Mouse (Mus musculus): ENCODE measurements around the gene Fam186b.
A peak's percentile ranks its signal among the peaks of the same experiment; 100 is the strongest.

Gene Fam186b

DNA sequence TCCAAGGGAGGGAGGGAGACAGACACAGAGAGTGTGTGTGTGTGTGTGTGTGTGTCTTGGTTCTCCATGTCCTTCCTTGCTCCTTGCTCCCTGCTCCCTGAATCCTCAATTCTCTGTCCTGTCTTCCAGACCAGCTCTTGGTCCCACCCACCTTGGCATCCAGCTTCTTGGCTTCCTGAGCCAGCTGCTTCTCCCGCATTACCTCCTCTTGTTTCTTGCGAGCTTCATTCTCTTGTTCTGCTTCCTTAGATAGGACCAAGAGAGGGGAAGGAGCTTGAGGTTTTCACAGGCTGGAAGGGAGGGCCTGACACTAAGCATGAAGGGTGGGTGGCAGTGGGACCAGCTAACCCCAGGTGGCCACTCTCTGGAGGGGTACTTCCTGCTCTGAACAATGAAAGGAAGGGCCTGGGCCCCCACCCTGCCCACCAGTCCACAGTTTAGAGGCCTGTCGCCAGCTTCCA lies 23.8 kb upstream of the Fam186b start:
- DNase-seq = no peak

DNA sequence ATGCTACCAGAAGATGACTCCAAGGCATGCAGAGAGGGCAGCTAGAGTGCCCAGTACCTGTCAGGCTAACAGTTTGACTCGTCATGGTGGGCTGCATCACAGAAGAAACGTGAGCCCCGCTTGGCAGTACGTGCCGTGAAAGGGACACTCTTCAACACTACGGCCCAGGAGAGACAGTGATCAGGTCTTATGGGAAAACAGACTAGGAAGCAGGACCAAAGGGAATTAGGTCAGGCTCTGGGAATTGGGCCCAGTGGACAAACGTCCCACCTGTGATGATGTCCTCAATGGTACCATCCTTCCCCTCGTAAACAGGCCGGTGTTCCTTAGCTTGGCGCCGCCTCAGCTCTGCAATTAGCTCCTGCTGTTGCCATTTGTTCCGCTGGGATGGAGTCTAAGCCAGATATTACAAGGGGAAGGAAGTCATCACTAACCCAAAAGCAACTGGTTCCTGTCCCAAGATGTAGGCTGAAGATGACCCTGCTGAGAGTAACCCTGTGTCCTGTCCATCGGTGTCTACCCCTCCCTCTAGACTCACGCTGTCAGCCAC lies 23.2 kb upstream of the Fam186b start:
- DNase-seq = no peak

DNA sequence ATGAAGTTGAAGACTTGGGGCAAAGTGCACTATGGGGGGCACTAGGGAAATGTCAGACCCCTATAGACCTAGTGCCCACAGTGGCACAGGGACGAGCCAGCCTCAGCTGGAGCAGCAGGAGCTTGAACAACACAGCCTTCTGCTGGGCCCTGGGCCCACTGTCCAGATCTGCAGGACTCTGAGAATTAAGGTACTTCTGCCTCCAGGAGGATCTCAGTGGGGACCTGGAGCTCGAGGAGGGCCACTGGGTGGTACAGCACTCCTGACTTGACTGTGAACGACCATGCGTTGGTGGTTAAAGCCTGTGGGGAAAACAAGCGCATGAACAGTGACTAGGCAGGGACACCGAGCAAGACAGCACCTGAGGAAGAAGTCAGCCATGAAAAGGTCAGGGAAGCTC lies 22.4 kb upstream of the Fam186b start:
- DNase-seq = no peak

DNA sequence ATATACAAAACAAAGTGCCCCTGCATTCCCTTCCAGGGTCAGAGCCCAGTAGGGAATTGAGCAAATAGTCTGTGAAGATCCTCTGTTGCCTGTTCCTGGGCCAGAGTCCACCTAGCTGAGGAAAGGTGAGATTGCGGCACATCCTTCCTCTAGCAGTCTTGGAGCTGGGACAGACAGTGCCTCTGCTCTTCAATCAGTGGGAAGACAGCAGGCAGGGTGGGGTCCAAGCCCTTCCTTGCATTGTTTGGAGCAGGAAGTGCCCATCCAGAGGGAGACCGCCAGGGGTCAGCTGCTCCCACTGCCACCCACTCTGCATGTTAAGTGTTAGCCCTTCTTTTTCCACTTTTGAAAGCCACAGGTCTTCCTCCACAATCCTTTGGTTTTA lies 21.6 kb upstream of the Fam186b start:
- no peak for DNase-seq

DNA sequence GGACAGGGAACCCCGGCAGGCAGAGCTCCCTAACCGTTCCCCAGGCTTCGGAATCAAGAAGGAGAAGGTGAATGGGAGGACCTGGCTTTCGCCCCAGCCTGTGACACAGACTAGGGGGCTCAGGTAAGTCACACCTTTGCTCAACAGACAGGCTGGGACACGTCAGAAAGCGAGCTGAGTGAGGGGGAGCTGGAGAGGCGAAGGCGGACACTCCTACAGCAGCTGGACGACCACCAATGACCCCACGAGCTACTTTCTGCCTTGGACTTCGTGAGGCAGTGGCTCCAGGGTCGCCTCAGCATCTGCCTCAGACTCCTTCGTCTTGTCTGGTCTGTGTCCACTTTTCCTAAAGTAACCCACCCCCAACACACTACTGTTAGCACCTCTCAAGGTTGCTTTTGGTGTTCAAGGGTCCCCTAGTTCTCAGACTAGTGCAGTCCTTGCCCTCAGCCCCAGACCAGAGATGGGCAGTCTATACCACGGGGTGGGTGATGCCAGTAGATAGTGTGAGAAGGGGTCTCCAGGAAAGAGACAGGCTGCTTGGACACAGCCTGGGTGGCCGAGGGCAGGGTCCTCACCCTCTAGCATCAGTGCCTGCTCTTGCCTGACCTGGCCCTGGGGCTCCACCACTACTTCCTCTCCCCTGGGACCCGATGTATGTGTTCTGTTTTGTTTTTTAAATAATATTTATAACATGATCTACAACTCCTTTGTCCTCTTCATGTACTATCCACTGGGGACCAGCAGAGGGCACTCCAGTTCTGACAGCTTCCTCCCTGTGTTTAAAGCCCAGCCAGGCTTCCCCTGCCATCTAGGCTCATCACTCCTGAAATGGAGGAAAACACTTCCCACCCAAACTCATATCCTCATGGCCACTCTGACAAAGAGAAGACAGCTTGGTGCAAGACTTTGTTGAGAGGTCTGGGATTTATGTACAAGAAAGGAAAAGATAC lies 20.9 kb upstream of the Fam186b start:
- DNase-seq = peak; percentile 79

DNA sequence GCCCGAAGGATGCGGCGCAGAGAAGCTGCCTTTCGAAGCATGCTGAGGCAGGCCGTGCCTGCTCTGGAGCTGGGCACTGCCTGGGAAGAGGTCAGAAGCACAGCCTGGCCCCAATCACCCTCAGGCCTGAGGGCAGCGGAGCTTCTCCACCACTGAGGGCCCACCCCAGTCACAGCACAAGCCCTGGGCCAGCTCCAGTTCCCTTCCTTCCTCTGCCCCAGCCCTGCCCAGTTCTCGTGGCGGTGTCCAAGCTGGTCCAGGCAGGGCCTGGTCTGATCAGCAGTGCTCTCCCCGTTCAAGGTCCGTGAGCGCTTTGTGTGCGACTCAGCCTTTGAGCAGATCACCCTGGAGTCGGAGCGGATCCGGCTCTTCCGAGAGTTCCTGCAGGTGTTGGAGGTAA lies 19.2 kb upstream of the Fam186b start:
- DNase-seq = no peak

DNA sequence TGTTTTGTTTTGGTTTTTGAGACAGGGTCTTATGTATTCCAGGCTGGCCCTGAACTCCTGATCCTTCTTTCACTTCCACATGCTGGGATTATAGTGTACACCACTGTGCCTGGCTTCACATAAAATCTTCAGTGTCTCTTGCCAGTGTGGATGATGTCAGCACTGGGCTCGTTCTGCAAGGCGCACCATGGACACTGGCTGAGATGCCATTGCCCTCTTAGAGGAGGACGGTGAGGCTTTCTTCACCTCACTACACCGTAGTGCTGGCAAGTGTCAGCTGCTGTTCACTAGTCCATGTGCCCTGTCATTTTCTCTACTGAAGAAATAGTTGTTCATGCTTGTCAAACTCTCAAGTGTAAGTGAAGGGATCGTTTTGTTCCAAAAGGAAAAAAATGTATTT lies 14.9 kb upstream of the Fam186b start:
- no peak for DNase-seq

DNA sequence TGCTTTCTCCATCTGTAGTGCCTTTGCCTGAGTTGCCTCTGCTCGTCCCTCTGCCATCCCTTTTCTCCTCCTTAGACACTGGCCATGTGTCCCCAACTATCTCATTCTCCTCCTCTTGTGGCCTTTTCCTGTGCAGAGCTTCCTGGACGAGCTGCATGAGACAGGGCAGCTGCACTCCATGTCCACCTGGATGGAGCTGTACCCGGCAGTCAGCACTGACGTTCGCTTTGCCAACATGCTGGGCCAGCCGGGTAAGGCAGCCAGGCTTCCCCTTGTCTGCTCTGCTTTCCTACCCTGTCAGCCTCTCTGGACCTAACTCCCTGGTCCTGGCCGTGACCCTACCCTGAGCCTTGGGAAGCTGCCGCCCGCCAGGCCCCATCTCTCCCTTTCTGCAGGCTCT lies 13.9 kb upstream of the Fam186b start:
- no peak for DNase-seq

DNA sequence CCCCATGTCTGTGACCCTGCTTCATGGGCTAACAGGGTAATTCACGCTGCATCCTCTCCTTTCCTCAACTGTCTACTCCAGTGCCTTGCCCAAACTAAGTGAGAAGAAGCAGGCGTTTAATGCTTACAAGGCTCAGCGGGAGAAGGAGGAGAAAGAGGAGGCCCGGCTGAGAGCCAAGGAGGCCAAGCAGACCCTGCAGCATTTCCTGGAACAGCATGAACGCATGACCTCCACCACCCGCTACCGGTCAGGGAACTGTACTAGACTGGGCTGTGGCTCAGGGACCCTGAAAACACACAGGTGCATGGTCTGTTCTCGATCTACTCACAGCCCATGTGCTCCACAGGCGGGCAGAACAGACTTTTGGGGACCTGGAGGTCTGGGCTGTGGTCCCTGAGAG lies 11.8 kb upstream of the Fam186b start:
- DNase-seq = no peak

DNA sequence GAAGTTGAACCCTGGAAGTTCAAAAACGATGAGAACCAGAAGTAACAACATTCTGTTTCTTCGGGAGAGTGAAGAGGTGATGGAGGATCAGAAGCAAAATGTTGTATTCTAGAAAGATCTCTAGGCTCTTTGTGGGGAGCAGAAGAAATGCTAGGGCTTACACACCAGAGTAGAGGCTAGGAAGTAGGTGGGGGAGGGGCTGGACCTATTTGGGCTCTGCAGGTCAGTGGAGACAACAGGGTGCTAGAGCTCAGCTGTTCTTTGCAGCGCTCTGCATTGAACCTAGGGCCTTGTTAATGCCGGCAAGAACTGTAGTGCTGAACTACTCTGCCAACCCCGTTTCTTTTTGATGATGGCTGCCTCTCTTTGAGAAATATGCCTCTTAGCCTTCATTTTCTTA lies 525 bp upstream of the Fam186b start:
- DNase-seq = no peak

DNA sequence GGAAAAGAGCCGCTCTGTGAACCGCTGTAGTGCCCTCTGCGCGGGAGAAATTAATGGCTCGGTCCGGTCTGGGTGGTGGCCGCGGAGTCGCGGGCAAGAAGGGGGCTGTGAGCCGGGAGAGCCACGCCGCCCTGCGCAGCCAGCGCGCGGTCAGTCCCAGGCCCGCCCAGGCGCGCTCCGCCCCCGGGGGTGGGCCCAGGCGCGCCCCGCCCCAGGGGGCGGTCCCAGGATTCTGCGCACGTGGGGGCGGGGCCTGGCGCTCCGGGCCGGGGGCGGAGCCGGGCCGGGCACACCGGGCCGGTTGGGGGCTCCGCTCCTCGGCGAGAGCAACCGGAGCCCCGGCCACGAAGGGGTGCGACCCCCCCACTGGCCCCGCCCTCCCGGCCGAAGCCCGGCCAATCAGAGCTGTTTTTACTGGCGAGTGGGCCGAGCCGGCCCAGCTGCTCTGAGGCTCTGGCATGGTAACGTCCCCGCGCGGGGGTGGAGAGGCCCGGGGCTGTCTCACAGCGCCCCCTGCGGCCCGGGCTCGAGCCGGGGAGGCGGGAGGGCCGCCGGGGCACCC lies 794 bp downstream of the Fam186b start, which contains the start of gene Prpf40b:
Gene Prpf40b, plus strand, starts transcription at position 275 of the 562 bp plus-strand sequence.
- peak; percentile 87 for DNase-seq

DNA sequence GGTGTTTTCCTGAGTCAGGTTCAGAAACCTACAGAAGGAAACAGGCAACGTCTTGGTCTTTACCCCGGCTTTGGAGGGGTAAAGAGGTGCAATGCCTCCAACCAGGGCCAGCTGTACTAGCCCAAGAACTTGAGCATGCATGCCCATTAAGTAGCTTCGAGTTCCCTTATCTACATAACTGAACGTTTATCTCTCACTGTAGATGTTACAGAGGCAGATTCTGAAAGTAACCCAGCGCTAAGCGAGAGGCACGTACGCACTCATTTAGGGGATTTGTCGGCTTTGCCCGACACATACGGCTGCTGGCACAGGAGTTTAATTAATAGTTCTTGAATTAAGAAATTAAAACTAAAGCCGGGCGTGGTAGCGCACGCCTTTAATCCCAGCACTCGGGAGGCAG lies 1.4 kb downstream of the Fam186b start:
- DNase-seq = no peak

DNA sequence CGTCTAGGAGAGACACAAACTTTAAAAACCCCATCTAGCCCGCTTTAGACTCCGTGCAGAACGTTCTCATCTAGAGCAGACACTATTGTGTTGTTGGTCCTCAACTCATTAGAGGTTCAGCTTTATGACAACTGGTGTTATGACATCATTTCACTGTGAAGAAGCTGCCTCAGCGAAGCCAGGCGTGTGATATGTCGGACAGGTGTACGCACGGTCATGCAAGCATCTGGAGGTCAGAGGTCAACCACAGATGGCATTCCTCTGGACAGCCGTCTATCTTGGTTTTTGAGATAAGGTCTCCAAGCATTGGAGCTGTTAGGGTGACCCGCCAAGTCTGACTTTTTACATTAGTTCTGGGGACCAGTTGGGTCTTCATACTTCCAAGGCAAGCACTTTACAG lies 5.1 kb downstream of the Fam186b start:
- no peak for DNase-seq

DNA sequence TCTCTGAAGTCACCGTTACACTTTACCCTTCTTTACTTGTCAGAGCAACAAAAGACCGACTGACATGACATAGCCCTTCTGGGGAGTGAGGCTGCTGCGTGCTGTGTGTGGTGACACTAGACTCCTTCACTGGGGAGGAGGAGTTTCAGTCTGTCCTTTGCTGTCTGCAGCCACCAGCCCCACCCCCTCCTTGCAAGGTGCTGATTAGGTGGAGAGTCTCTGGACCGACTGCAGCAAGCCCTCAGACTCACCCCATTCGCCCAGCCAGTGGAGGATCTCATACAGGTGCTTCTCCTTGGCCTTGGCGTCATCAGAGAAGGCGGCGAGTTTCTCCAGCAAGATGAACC lies 10.5 kb downstream of the Fam186b start:
- DNase-seq = no peak

DNA sequence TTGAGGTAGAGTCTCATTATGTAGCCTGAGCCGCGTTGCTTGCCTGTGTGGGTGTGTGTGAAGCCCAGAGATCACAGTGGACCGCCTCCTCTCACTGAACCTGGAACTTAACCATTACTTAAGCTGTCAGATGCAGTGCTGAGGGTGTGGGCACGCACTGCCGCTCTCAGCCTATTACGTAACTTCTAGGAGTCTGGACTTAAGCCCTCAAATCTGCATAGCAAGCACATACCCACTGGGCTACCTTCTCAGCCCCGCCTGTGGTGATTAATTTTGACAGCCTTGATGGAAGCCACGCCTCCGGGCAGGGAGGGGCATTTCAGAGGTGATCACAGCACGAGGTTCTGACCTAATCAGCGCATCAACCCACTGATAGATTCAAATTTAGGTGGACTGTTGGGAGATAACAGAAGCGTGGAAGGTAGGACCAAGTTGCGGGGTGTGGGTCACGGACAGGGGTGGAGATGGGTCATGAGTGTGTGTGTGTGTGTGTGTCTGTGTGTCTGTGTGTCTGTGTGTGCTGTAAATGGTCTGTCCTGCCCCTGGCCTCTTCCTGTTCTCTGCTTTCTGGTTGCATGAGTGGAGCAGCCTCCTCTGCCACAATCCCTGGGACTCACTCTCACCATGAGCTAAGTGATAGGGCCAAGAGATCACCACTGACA lies 11.0 kb downstream of the Fam186b start:
- DNase-seq = no peak

DNA sequence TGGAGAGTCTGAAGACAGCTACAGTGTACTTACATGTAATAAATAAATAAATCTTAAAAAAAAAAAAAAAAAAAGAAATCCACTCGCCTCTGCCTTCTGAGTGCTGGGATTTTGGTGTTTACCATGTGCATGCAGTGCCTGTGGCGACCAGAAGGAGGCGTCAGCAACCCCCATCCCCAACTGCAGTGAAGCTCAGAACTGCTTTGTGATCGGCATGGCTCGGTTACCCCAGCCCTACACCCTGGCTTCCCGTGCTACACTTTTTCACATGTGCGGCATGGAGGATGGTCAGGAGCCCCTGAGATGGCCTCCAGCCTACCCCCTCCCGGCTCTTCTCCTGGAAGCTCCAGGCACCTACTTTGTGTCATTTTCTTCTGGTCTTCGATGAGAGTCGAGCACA lies 12.2 kb downstream of the Fam186b start:
- DNase-seq = no peak

DNA sequence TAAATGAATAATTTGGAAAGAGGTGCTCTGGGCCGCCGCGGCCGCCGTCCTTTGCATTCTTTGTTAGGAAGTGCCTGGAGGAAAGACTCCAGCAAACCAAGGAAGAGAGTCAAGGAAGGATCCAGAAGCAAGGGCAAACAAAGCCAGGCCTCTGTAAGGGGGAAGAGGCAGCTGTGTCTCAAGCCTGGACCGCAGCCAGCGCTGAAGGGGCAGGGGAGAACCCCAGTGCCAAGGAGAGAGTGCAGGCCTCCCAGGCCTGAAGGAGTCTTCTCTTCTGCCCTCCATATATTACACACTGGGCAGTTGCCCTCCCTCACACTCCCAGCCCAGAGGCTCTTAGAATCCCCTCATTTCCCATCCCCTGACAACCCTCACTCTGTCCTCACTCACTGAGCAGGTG lies 17.4 kb downstream of the Fam186b start:
- no peak for DNase-seq

DNA sequence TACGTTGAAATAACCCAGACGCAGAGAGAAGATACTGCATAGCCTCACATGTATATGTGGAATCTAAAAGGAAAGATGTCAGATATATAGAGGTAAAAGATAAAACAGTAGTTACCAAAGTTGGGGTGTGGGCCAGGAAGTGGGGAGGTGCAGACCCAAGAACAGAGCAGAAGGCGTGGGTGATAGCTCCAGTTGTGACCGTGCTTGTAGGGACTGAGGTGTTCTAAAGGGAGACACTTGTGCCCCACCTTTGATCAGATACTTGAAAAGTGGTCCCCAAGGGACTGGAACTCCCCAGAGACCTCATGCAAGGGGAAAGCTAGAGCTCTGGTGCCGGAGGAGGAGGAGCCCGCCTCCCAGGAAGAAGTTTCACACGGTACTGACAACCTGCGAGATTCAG lies 19.6 kb downstream of the Fam186b start:
- DNase-seq = peak; percentile 37

DNA sequence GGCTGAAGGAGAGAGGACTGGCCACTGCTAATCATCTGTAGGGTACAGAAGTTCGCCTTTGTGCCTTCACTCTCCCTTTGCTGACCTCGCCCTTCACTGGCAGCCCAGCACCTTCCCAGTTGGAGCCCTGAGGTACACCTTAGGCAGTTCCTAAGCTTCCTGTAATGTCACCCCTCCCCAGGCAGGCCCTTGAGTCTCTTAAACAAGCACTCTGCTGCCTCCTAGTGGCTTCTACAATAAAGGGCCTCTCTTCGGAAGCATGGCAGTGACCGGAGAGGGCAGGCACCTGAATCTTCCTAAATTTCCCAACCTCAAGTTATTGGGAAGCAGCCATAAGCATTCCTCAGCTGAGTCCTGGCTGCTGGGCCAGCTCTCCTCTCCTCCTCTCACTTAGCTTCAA lies 30.0 kb downstream of the Fam186b start:
- peak; percentile 79 for DNase-seq

DNA sequence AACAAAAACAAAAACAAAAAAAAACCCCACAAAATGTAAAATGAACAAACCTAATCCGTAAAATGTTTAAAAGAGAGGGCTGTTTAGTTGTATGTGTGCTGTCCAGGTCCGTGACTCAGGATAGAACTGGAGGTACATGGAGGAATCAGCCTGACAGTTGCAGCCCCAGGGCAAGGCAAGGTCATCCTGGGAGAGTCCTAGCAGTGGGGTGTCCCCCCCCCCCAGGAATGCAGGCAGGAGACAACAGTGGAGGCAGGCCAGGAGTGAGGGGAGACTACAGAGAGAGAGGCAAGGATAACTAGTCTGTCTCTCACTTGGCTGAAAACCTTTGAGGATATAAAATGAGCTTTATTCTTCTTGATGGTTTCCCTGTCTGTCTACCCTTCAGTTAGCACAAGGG lies 31.3 kb downstream of the Fam186b start:
- no peak for DNase-seq

DNA sequence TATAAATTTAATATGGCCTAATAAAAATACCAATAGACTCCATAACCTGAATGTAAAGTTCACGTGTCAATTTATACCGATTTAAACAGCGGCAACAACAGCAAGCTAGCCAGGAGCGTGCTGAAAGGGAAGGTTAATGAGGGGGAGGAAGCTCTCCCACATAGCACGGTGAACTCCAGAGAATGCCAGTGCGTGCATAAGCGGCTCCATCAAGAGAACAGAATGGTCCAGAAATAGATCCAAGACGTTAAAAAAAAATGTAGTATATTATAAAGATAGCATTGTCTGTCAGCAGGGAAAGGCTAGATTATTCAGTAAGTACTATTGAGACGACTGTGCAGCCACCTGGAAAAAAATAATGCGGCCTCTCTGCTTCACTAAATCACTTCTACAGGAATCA lies 33.0 kb downstream of the Fam186b start:
- no peak for DNase-seq

DNA sequence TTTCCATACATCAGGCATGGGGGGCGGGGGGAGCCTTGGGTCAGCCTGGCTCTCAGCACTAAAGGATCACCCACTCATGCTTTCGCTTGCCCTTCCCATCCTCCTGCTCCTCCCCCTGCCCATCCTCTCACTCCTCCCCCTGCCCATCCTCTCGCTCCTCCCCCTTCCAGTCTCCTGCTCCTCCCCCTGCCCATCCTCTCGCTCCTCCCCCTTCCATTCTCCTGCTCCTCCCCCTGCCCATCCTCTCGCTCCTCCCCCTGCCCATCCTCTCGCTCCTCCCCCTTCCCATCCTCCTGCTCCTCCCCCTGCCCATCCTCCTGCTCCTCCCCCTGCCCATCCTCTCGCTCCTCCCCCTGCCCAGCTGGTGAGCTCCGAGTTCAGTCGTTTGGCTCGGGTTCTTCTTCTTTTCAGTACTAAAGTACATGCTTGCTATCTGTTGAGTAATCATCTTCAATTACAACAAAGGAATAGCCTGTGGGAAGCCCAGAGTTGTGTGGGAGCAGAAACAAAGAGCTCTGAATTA lies 35.9 kb downstream of the Fam186b start:
- peak; percentile 61 for DNase-seq

DNA sequence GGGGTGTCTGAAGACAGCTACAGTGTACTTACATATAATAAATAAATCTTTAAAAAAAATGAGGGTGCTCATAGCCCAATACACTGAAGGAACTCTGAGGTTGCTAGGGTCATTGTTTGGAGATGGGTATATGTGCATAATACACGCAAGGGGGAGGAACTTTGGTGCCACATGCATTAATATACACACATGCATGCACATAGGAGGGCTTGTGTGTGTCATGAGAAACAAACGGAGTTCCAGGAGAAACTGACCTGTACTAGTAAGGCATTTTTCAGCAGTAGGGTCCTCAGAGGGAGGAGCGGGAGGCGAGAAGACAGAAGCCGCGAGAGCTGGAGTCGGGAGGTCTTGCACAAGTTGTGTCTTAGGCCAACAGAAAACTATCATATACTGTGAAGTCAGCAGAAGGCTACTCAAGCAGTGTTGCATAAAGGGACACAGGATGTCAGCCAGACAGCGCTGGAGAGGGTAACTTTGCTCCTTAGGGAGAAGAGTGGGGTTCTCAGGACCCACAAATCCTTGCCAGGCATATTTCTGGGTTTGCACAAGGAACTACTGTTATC lies 36.4 kb downstream of the Fam186b start:
- no peak for DNase-seq

Data from thymus, postnatal 25 days (tissue).